Mouse (Mus musculus): ENCODE results near the gene Lta.

GRCm38 (mm10) chr17:35247144-35247543, 42.0 kb upstream of the Lta start:
- TF ChIP-seq CTCF (IDR thresholded peaks at IDR 0.05; ENCODE audit: control insufficient read depth, insufficient read depth, low read length) (no peak), POLR2A (IDR thresholded peaks at IDR 0.05; ENCODE audit: borderline replicate concordance, control insufficient read depth, low read depth, low read length) (no peak)
